Mouse (Mus musculus): Measurements from ENCODE around the gene Asz1.

DNA sequence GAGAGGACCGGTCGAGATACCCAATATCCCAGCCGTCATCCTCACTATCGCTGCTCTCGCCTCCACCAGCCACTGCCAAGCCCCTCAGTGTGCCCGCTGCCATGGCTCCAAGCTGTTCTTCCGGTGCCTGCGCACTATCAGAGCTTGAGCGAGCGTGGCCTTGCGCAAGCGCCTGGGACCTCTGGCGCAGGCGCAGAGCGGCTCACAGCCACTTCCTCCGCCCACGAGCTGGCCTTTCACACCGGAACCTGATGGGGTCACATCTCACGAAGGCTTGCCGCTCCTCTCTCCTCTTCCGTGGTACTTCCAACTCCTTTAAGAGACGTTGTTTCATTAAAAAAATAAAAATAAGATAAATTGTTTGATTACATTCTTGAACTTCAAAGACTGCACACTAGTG lies at the start of gene Asz1:
- TF ChIP-seq CTCF (IDR thresholded peaks at IDR 0.05) (no peak), EP300 (IDR thresholded peaks at IDR 0.05; ENCODE audit: insufficient read depth, low read depth, low read length) (no peak)
